Mouse (Mus musculus) intestine, embryonic 14.5 days (tissue): ENCODE measurements around the gene Slc5a2. TPM values are rescaled to one million over a fixed set of nuclear protein-coding genes. Genes with fewer than 3 reads are reported as not detected.

ENCODE experiments used
- ATAC-seq: fragments of 200-750 bp; cut with Nextera tagmentation; replicated peaks from 2 replicates; pipeline ENCODE4 v1.8.0; 2017; ENCODE audit warnings: low read depth, moderate number of reproducible peaks, moderate TSS enrichment, moderate library complexity; ENCODE audit not compliant: low FRiP score, low TSS enrichment
- DNase-seq: peaks from one replicate; pipeline ENCODE4 v3.0.0-alpha.2; 2018; ENCODE audit warnings: low spot score
- H3K27ac ChIP-seq: fragments of 300-500 bp; sonication (generic); 2 replicates; pipeline ENCODE4 v1.5.1; 2014; ENCODE audit warnings: low read depth, mild to moderate bottlenecking, control low read depth
- H3K27me3 ChIP-seq: fragments of 300-500 bp; sonication (generic); replicated peaks from 2 replicates; pipeline ENCODE4 v1.6.1; 2014; ENCODE audit warnings: low read length, control low read depth; ENCODE audit not compliant: control insufficient read depth, insufficient read depth
- H3K36me3 ChIP-seq: fragments of 300-500 bp; sonication (generic); 2 replicates; pipeline ENCODE4 v1.6.1; 2014; ENCODE audit warnings: low read length, control low read depth; ENCODE audit not compliant: control insufficient read depth, insufficient read depth
- H3K4me1 ChIP-seq: fragments of 300-500 bp; sonication (generic); replicated peaks from 2 replicates; pipeline ENCODE4 v1.6.1; 2014; ENCODE audit warnings: low read length, control low read depth, mixed read lengths; ENCODE audit not compliant: control insufficient read depth, insufficient read depth
- H3K4me2 ChIP-seq: fragments of 300-500 bp; sonication (generic); 2 replicates; pipeline ENCODE4 v1.6.1; 2014; ENCODE audit warnings: low read length
- H3K4me3 ChIP-seq: fragments of 300-500 bp; sonication (generic); 2 replicates; pipeline ENCODE4 v1.5.1; 2014; ENCODE audit warnings: low read depth, low read length, control low read depth, mixed read lengths
- H3K9ac ChIP-seq: fragments of 300-500 bp; sonication (generic); 2 replicates; pipeline ENCODE4 v1.6.1; 2014; ENCODE audit warnings: mild to moderate bottlenecking, low read length
- H3K9me3 ChIP-seq: fragments of 300-500 bp; sonication (generic); 2 replicates; pipeline ENCODE4 v1.6.1; 2016; ENCODE audit warnings: low read length, control low read depth; ENCODE audit not compliant: control insufficient read depth
- WGBS: fragments of 180-500 bp; shearing (Covaris S2); extraction: QIAGEN DNeasy Blood & Tissue Kit; methylation state at CpG from one replicate; pipeline ENCODE4 v1.1.7; 2014; 5-methylcytosine and 5-hydroxymethylcytosine counted together
- polyA plus RNA-seq: library from polyadenylated mRNA; unstranded; fragments of >200 nt; fragmentation: Nextera tagmentation; extraction: Ambion mirVana; gene quantifications from 2 replicates; pipeline ENCODE4 v1.2.1, GENCODE M21; 2014

The Slc5a2 gene
- polyA plus RNA-seq = 0.15 TPM in 1 of 2 replicates, not detected in the other

DNA sequence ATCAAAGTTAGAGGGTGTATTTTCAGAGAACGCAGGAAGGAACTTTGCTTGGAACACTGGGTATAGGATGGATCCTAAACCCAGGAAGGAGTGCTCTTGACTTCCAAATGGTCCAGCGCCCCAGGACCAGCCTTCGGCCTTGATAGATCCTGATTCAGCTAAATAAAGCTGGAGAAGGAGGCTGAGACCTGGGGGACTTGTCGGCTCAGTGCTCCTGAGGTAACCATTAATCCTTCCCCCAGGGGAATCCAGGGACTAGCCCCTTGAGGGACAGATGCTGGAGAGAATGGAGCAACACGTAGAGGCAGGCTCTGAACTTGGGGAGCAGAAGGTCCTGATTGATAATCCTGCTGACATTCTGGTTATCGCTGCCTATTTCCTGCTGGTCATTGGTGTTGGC lies at the start of gene Slc5a2:
Slc5a2 (plus strand) TSS at position 247 of the 400 bp plus-strand sequence.
- Histone ChIP-seq H3K9ac (no peak within 1 kb of the TSS), H3K4me2 (no peak within 1 kb of the TSS), H3K9me3 (no peaks in the 10 kb centered on the region), H3K36me3 (no peaks in the 10 kb centered on the region), H3K27ac (no peak within 1 kb of the TSS), H3K4me1 (no peaks in the 10 kb centered on the region), H3K27me3 (no peaks in the 10 kb centered on the region), H3K4me3 (no peak within 1 kb of the TSS)
- ATAC-seq = no peak
- DNase-seq = no peak
- 83% methylated on average over 6 of the region's 6 CpGs for WGBS

- Histone ChIP-seq H3K36me3 (no peaks in the 10 kb centered on the region), H3K9ac (no peak overlapping the region), H3K27ac (no peak overlapping the region), H3K4me3 (no peak overlapping the region), H3K9me3 (no peaks in the 10 kb centered on the region), H3K4me2 (no peak overlapping the region), H3K4me1 (no peaks in the 10 kb centered on the region), H3K27me3 (no peaks in the 10 kb centered on the region)
- WGBS = 82% methylated on average over 4 of the region's 4 CpGs
- ATAC-seq = no peak
- DNase-seq = no peak
Measured at GRCm38 (mm10) chr7:128219952-128220351, 45.5 kb upstream of the Slc5a2 start.

GRCm38 (mm10) chr7:128220936-128221335 lies 44.5 kb upstream of the Slc5a2 start:
- no peak overlapping the region for H3K9ac ChIP-seq
- no peaks in the 10 kb centered on the region for H3K36me3 ChIP-seq
- no peak overlapping the region for H3K27ac ChIP-seq
- no peaks in the 10 kb centered on the region for H3K9me3 ChIP-seq
- ATAC-seq = no peak
- WGBS = 89% methylated on average over 3 of the region's 3 CpGs
- H3K4me2 ChIP-seq = no peak overlapping the region
- H3K4me1 ChIP-seq = no peaks in the 10 kb centered on the region
- DNase-seq = peak; percentile 23
- no peaks in the 10 kb centered on the region for H3K27me3 ChIP-seq
- H3K4me3 ChIP-seq = no peak overlapping the region

- DNase-seq (peak; percentile 55), ATAC-seq (no peak)
- Histone ChIP-seq H3K4me3 (no peak overlapping the region), H3K4me1 (peaks cover 2% of the 10 kb centered on the region; the same call in 1 of the 2 replicates), H3K36me3 (peaks cover 5% of the 10 kb centered on the region; the same call in 1 of the 2 replicates), H3K27me3 (no peaks in the 10 kb centered on the region), H3K27ac (no peak overlapping the region), H3K4me2 (no peak overlapping the region), H3K9ac (no peak overlapping the region), H3K9me3 (no peaks in the 10 kb centered on the region)
- 42% methylated on average over 8 of the region's 8 CpGs for WGBS
Measured at GRCm38 (mm10) chr7:128231741-128232140, 33.7 kb upstream of the Slc5a2 start.

- H3K4me3 ChIP-seq = no peak overlapping the region
- DNase-seq (no peak), ATAC-seq (no peak)
- H3K4me1 ChIP-seq = peaks cover 15% of the 10 kb centered on the region; the same call in 1 of the 2 replicates
- no peaks in the 10 kb centered on the region for H3K27me3 ChIP-seq
- peaks cover 6% of the 10 kb centered on the region; the same call in 1 of the 2 replicates for H3K36me3 ChIP-seq
- WGBS = 80% methylated on average over 2 of the region's 2 CpGs
- no peak overlapping the region for H3K27ac ChIP-seq
- H3K9me3 ChIP-seq = no peaks in the 10 kb centered on the region
- no peak overlapping the region for H3K9ac ChIP-seq
- no peak overlapping the region for H3K4me2 ChIP-seq
Measured at GRCm38 (mm10) chr7:128234796-128235195, 30.7 kb upstream of the Slc5a2 start.

- Histone ChIP-seq H3K4me3 (no peak overlapping the region), H3K4me1 (peaks cover 15% of the 10 kb centered on the region; the same call in 1 of the 2 replicates), H3K27me3 (no peaks in the 10 kb centered on the region), H3K9me3 (no peaks in the 10 kb centered on the region), H3K36me3 (peaks cover 13% of the 10 kb centered on the region), H3K27ac (no peak overlapping the region), H3K9ac (no peak overlapping the region), H3K4me2 (no peak overlapping the region)
- 88% methylated on average over 1 of the region's 1 CpGs for WGBS
- no peak for ATAC-seq
- DNase-seq = no peak
Measured at GRCm38 (mm10) chr7:128235481-128235880, 30.0 kb upstream of the Slc5a2 start.

GRCm38 (mm10) chr7:128236426-128236825 lies 29.0 kb upstream of the Slc5a2 start:
- Histone ChIP-seq H3K36me3 (peaks cover 22% of the 10 kb centered on the region), H3K27ac (peak overlapping the region; percentile 98), H3K4me2 (peak overlapping the region; percentile 73; the same call in 1 of the 2 replicates), H3K4me3 (no peak overlapping the region), H3K4me1 (peaks cover 15% of the 10 kb centered on the region; the same call in 1 of the 2 replicates), H3K27me3 (no peaks in the 10 kb centered on the region), H3K9ac (no peak overlapping the region; the same call in 1 of the 2 replicates), H3K9me3 (no peaks in the 10 kb centered on the region)
- no peak for DNase-seq
- 95% methylated on average over 13 of the region's 13 CpGs for WGBS
- ATAC-seq = no peak

- Histone ChIP-seq H3K4me2 (peak within 1 kb of the TSS; percentile 73), H3K27me3 (no peaks in the 10 kb centered on the region), H3K36me3 (peaks cover 27% of the 10 kb centered on the region), H3K9ac (peak within 1 kb of the TSS; percentile 74), H3K27ac (peak within 1 kb of the TSS; percentile 98), H3K9me3 (no peaks in the 10 kb centered on the region), H3K4me3 (peak within 1 kb of the TSS; percentile 67), H3K4me1 (peaks cover 15% of the 10 kb centered on the region; the same call in 1 of the 2 replicates)
- ATAC-seq (peak; percentile 34), DNase-seq (peak; percentile 94)
- WGBS = 25% methylated on average over 37 of the region's 37 CpGs
Measured at GRCm38 (mm10) chr7:128236856-128237592, 28.4 kb upstream of the Slc5a2 start, which contains the start of gene Armc5. Armc5 (plus strand) TSS chr7:128237342.
